Mouse (Mus musculus) limb, embryonic 10.5 days (tissue): ENCODE results near the gene Itgam. TPM values are rescaled to one million over a fixed set of nuclear protein-coding genes. Genes with fewer than 3 reads are reported as not detected.

ENCODE experiments used
- DNase-seq: peaks from one replicate; pipeline ENCODE4 v3.0.0-alpha.2; 2017; ENCODE audit warnings: low spot score
- H3K27ac ChIP-seq: fragments of 300-500 bp; sonication (generic); 2 replicates; pipeline ENCODE4 v1.5.1; 2016; ENCODE audit warnings: mild to moderate bottlenecking
- H3K27me3 ChIP-seq: fragments of 300-500 bp; sonication (generic); 2 replicates; pipeline ENCODE4 v1.6.1; 2016; ENCODE audit warnings: low read depth, mild to moderate bottlenecking; ENCODE audit not compliant: poor library complexity, severe bottlenecking
- H3K36me3 ChIP-seq: fragments of 300-500 bp; sonication (generic); 2 replicates; pipeline ENCODE4 v1.6.1; 2016; ENCODE audit warnings: mild to moderate bottlenecking, moderate library complexity
- H3K4me1 ChIP-seq: fragments of 300-500 bp; sonication (generic); 2 replicates; pipeline ENCODE4 v1.6.1; 2016
- H3K4me3 ChIP-seq: fragments of 300-500 bp; sonication (generic); 2 replicates; pipeline ENCODE4 v1.5.1; 2016; ENCODE audit warnings: mild to moderate bottlenecking, moderate library complexity
- H3K9me3 ChIP-seq: fragments of 300-500 bp; sonication (generic); replicated peaks from 2 replicates; pipeline ENCODE4 v1.6.1; 2016; ENCODE audit warnings: mild to moderate bottlenecking
- WGBS: fragments of 180-500 bp; shearing (Covaris S2); methylation state at CpG from one replicate; pipeline ENCODE4 v1.1.7; 2016; 5-methylcytosine and 5-hydroxymethylcytosine counted together
- polyA plus RNA-seq: library from polyadenylated mRNA; unstranded; fragments of >200 nt; fragmentation: Nextera tagmentation; extraction: Ambion mirVana; gene quantifications from 2 replicates; pipeline ENCODE4 v1.2.1, GENCODE M21; 2016

Gene Itgam
- polyA plus RNA-seq, 1 experiment from 2014 or later: 0.40 TPM

GRCm38 (mm10) chr7:128063211-128063781, 856 bp downstream of the Itgam start:
- 93% methylated on average over 6 of the region's 6 CpGs for WGBS
- Histone ChIP-seq H3K4me1 (0 out of 2 replicates have a peak, but pooled peaks cover 2% of the 10 kb centered on the region), H3K9me3 (no peaks in the 10 kb centered on the region), H3K27me3 (no peaks in the 10 kb centered on the region), H3K27ac (no peak overlapping the region), H3K4me3 (no peak overlapping the region), H3K36me3 (no peaks in the 10 kb centered on the region)
- DNase-seq: no peak

GRCm38 (mm10) chr7:128065547-128065946, 3.1 kb downstream of the Itgam start:
- no peaks in the 10 kb centered on the region for H3K36me3 ChIP-seq
- H3K4me1 ChIP-seq: no peaks in the 10 kb centered on the region
- no peaks in the 10 kb centered on the region for H3K9me3 ChIP-seq
- no peak for DNase-seq
- no peaks in the 10 kb centered on the region for H3K27me3 ChIP-seq
- no peak overlapping the region for H3K4me3 ChIP-seq
- no peak overlapping the region for H3K27ac ChIP-seq
- 86% methylated on average over 5 of the region's 5 CpGs for WGBS

DNA sequence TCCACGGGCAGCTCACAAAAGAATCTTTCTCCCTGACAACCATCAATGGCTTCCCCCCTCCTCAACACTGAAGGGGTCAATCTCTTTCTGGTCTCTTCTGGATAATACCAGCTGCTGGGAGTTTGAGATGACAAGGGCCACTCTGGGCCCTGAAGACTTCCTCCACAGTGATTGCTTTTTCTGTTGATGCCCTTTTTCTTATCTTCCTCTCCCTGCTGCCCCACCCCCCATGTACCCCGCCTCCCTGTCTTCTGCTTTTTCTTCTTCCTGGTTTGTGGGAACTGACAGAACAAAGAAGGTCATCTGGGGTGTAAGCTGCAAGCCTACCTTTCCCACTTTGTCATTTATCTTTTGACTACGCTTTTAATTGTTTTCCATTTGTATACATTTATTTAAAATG, 5.4 kb downstream of the Itgam start:
- no peaks in the 10 kb centered on the region for H3K27me3 ChIP-seq
- WGBS: 80% methylated on average over 3 of the region's 3 CpGs
- H3K36me3 ChIP-seq: no peaks in the 10 kb centered on the region
- no peaks in the 10 kb centered on the region for H3K9me3 ChIP-seq
- H3K4me1 ChIP-seq: no peaks in the 10 kb centered on the region
- no peak overlapping the region for H3K27ac ChIP-seq
- no peak overlapping the region for H3K4me3 ChIP-seq
- DNase-seq: no peak

DNA sequence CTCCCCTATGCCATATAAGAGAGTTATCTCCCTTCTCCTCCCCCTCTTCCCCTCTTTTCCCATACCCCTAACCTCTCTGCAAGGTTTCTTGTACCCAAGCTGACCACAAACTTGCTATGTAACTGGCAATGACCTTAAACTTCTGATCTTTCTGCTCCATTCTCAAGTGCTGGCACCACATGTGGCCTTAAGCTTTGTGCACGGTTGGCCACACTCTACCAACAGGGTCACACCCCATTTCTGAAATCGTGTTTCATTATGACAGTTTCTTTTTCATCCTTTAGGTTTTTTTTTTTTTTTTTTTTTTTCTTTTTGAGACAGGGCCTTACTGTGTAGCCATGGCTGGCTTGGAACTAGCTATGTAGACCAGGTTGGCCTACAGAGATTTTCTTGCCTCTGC, 7.4 kb downstream of the Itgam start:
- no peaks in the 10 kb centered on the region for H3K27me3 ChIP-seq
- H3K36me3 ChIP-seq: no peaks in the 10 kb centered on the region
- no peaks in the 10 kb centered on the region for H3K4me1 ChIP-seq
- no peak overlapping the region for H3K4me3 ChIP-seq
- no peaks in the 10 kb centered on the region for H3K9me3 ChIP-seq
- 83% methylated on average over 2 of the region's 2 CpGs for WGBS
- DNase-seq: no peak
- no peak overlapping the region for H3K27ac ChIP-seq

DNA sequence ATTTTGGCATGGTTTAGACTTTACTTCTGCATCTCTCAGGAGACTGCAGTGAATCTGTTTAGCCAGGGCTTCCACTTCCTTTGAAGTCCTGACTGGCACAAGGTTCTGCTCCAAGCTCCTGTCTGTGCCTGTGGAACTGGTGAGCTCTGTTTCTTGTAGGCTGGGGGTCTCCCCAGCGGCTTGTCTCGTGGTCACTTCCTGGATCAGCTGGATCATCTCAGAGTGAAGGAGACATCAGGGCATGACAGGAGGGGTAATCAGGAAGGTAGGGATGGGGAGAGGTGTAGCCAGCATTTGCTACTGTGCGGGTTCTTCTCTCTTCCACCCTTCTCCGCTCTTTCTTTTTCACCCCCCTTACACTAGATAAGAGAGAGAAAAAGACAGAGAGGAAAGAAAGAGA, 9.4 kb downstream of the Itgam start:
- Histone ChIP-seq H3K27ac (no peak overlapping the region), H3K36me3 (no peaks in the 10 kb centered on the region), H3K4me1 (no peaks in the 10 kb centered on the region), H3K27me3 (no peaks in the 10 kb centered on the region), H3K4me3 (no peak overlapping the region), H3K9me3 (no peaks in the 10 kb centered on the region)
- WGBS: 70% methylated on average over 4 of the region's 4 CpGs
- no peak for DNase-seq

DNA sequence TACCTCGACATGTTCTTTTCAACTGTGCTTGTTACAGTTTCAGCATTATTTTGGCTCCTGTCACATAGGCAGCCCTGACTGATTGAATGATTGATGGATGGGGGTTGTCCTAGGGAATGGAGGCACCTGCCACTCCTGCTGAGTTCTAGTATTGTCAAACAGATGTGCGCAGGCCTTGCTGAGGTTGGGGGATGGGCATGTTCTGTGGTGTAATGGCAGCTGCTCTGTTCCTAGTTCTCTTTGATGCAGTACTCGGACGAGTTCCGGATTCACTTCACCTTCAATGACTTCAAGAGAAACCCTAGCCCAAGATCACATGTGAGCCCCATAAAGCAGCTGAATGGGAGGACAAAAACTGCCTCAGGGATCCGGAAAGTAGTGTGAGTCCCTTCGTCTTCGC, 17.6 kb downstream of the Itgam start:
- Histone ChIP-seq H3K4me1 (0 out of 2 replicates have a peak, but pooled peaks cover 5% of the 10 kb centered on the region), H3K4me3 (no peak overlapping the region), H3K27me3 (no peaks in the 10 kb centered on the region), H3K27ac (no peak overlapping the region), H3K36me3 (no peaks in the 10 kb centered on the region), H3K9me3 (no peaks in the 10 kb centered on the region)
- WGBS: 80% methylated on average over 8 of the region's 8 CpGs
- no peak for DNase-seq

DNA sequence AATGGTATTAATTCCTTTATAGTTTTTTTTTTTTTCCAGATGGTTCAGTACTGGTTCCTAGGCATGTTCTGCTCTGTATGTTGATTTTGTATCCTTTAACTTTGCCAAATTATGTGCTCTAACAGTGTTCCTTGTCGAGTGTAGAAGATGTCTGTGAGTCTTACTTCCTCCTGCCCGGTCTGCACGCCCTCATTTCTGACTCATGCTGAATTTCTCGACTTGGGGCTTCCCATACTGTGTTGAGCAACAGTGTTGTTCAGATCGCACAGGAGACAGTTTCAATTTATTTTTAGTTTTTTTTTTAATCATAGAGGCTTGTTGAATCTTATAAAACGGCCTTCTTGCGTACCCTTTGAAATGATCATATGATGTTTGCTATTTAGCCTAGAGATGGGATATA, 26.7 kb downstream of the Itgam start:
- Histone ChIP-seq H3K27me3 (no peaks in the 10 kb centered on the region), H3K4me1 (no peaks in the 10 kb centered on the region), H3K27ac (no peak overlapping the region), H3K4me3 (no peak overlapping the region), H3K9me3 (no peaks in the 10 kb centered on the region), H3K36me3 (no peaks in the 10 kb centered on the region)
- WGBS: 91% methylated on average over 7 of the region's 7 CpGs
- DNase-seq: no peak

DNA sequence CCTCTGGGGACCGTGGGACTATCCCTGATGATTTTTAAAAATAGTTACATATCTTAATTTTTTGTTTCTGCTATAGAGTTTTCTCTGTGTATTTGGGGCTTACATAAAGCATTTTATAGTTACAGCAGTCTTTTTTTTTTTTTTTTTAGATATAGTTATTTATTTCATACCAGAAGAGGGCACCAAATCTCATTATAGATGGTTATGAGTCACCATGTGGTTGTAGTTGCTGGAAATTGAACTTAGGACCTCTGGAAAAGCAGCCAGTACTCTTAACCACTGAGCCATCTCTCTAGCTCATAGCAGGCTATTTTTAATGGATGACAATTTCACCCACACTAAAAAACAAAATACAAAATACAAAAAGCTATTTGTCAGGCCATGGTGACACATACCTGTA, 35.7 kb downstream of the Itgam start:
- no peak overlapping the region for H3K27ac ChIP-seq
- H3K36me3 ChIP-seq: no peaks in the 10 kb centered on the region
- no peak for DNase-seq
- H3K4me3 ChIP-seq: no peak overlapping the region
- no peaks in the 10 kb centered on the region for H3K27me3 ChIP-seq
- WGBS: 77% methylated on average over 1 of the region's 1 CpGs
- no peaks in the 10 kb centered on the region for H3K4me1 ChIP-seq
- H3K9me3 ChIP-seq: no peaks in the 10 kb centered on the region

DNA sequence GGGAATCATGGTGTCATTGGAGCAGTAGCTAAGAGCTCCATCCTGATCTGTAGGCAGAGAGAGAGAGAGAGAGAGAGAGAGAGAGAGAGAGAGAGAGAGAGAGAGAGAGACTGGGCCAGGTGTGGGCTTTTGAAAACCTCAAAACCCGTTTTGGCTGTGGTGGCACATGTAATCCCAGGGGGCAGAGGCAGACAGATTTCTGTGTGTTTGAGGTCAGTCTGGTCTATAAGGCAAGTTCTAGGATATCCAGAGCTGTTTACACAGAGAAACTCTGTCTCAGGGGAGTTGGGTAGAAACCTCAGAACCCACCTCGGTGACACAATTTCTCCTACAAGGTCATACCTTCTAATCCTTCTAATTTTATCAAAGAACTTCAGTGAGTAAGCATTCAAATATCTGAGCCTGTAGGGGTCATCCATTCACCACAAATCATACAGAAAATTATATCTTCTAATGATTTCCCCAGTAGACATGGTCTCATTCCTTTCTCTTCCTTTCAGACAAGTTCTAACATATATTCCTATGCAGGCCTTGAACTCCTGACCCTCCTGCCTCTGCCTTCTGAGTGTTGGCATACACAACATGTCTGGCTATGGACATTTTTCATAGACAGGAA, 38.4 kb downstream of the Itgam start:
- Histone ChIP-seq H3K27me3 (no peaks in the 10 kb centered on the region), H3K4me1 (no peaks in the 10 kb centered on the region), H3K36me3 (no peaks in the 10 kb centered on the region), H3K27ac (no peak overlapping the region), H3K9me3 (no peaks in the 10 kb centered on the region), H3K4me3 (no peak overlapping the region)
- WGBS: 84% methylated on average over 2 of the region's 2 CpGs
- no peak for DNase-seq

GRCm38 (mm10) chr7:128105246-128105645, 42.8 kb downstream of the Itgam start:
- Histone ChIP-seq H3K36me3 (no peaks in the 10 kb centered on the region), H3K27me3 (no peaks in the 10 kb centered on the region), H3K9me3 (no peaks in the 10 kb centered on the region), H3K4me3 (no peak overlapping the region), H3K27ac (no peak overlapping the region), H3K4me1 (no peaks in the 10 kb centered on the region)
- 77% methylated on average over 4 of the region's 4 CpGs for WGBS
- DNase-seq: no peak

DNA sequence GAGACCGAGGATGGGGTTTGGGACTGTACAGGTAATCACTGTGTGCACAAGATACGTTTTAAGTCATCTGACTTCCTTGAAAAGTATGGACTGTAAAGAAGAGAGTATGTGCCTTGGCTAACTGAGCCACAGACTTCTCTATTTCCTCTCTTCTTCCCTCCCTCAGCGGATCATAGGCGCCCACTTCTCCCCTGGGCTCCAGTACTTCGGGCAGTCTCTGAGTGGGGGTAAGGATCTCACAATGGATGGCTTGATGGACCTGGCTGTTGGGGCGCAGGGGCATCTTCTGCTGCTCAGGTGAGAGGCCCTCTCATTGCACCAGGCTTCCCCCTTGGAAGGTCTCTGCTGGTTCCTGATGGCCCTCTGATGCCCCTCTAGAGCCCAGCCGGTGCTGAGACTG, 45.0 kb downstream of the Itgam start:
- Histone ChIP-seq H3K9me3 (no peaks in the 10 kb centered on the region), H3K27ac (no peak overlapping the region), H3K36me3 (no peaks in the 10 kb centered on the region), H3K4me3 (no peak overlapping the region), H3K27me3 (no peaks in the 10 kb centered on the region), H3K4me1 (no peaks in the 10 kb centered on the region)
- DNase-seq: no peak
- WGBS: 92% methylated on average over 7 of the region's 7 CpGs

DNA sequence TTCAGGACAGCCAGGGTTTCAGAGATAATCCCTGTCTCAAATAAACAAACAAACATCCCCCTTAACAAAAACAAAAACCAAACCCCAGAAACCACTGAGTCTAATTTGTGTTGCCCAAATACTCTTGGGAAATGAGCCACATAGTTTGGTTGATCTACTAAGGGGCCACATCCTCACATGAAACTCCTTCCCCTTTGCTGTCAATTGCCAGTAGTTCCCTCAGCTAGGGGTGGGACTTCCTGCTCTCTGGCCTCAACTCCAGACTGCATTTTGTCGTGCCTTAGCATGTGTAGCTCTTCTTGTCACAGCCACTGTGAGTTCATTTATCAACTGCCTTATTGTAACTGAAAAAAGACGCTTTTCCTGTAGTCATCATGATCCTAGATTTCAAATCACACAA, 47.9 kb downstream of the Itgam start:
- Histone ChIP-seq H3K27ac (no peak overlapping the region), H3K9me3 (no peaks in the 10 kb centered on the region), H3K4me1 (no peaks in the 10 kb centered on the region), H3K4me3 (no peak overlapping the region), H3K36me3 (no peaks in the 10 kb centered on the region), H3K27me3 (no peaks in the 10 kb centered on the region)
- DNase-seq: no peak
- 71% methylated on average over 2 of the region's 2 CpGs for WGBS

DNA sequence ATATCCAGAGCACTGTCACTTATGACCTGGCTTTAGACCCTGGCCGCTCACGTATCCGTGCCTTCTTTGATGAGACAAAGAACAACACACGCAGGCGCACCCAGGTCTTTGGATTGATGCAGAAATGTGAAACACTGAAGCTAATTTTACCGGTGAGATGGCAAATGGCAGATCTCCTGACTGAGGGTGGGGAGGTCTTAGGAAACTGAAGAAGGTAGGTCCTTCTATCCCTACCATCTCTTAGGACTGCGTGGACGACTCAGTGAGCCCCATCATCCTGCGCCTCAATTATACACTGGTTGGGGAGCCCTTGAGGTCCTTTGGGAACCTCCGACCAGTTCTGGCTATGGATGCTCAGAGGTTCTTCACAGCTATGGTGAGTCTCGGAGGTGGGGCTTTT, 49.7 kb downstream of the Itgam start:
- H3K4me3 ChIP-seq: no peak overlapping the region
- no peak for DNase-seq
- WGBS: 93% methylated on average over 11 of the region's 11 CpGs
- no peaks in the 10 kb centered on the region for H3K4me1 ChIP-seq
- no peak overlapping the region for H3K27ac ChIP-seq
- H3K36me3 ChIP-seq: no peaks in the 10 kb centered on the region
- no peaks in the 10 kb centered on the region for H3K27me3 ChIP-seq
- no peaks in the 10 kb centered on the region for H3K9me3 ChIP-seq
